Mouse (Mus musculus): ENCODE results near the gene Mpv17. TPM values are rescaled to one million over a fixed set of nuclear protein-coding genes. Genes with fewer than 3 reads are reported as not detected.

Mpv17 gene
- total and polyA plus RNA-seq, 3 experiments: 25.8 to 49.9 TPM; not detected in 1

DNA sequence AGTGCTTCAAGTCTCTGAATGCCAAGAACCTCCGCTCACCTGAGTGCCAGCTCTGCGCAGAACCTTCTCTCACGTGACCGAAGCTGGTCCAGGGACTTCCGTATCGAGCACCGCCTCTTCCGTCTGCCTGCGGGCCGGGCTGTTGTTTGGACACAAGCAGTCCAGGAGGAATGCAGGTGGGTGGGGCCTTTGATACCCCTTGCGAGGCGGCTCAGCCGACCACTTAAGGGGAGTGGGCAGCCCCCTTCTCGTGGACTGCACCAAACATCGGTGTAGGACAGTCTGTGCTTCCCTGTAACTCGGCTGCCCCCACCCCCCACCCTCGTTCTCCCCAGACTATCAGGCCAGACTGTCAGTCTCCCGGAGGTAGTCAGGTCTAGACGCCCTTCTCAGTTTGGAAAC lies at the start of gene Mpv17 (continued):
- peak; percentile 62 to 87 for TF ChIP-seq USF2 (IDR thresholded peaks at IDR 0.05; ENCODE audit: borderline replicate concordance in 1 of 2, insufficient read depth in 1 of 2, low read depth in 1 of 2, low read length in 2 of 2)
- TF ChIP-seq ZNF384 (IDR thresholded peaks at IDR 0.05; ENCODE audit: low read depth, low read length): no peak
- no peak for TF ChIP-seq ZC3H11A (IDR thresholded peaks at IDR 0.05; ENCODE audit: low read depth, low read length)

DNA sequence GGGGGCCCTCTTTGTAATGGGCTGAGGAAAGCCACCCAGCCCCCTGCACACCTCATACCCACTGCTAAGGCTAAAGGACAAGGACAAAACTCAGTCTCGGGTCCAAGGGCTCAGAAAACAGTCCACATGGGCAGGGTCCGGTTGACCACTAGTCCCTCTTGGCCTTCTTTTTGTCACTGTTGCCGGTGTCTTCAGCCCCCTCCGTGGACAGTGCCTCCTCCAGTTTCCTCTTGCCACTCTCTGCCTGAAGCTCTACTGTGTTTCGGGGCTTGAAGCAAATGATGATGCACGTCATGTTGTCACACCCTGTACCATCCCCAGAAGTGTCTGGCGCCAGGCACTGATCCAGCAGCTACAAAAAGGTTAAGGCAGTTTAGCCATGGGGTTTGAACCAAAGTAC lies 48.9 kb upstream of the Mpv17 start:
- Histone ChIP-seq H3K27ac (ENCODE audit: control insufficient read depth, low read depth, low read length) (peak overlapping the region; percentile 71), H3K4me1 (ENCODE audit: control insufficient read depth in 1 of 2, insufficient read depth in 2 of 2, low read length in 2 of 2) (no peaks in the 10 kb centered on the region; a peak in 1 of 4 replicates), H3K79me2 (ENCODE audit: control insufficient read depth, insufficient read depth, low read length, poor library complexity) (peaks cover 18% of the 10 kb centered on the region), H3K9ac (ENCODE audit: control insufficient read depth, low read depth, low read length, poor library complexity, severe bottlenecking) (no peak overlapping the region; the same call in 1 of the 2 replicates), H3K9me3 (replicated peaks; ENCODE audit: insufficient read depth, low read length) (no peaks in the 10 kb centered on the region), H3K27me3 (ENCODE audit: control insufficient read depth in 1 of 2, insufficient read depth in 2 of 2, low read length in 2 of 2) (no peaks in the 10 kb centered on the region), H3K4me3 (ENCODE audit: control insufficient read depth in 1 of 2, insufficient read depth in 1 of 2, low read depth in 2 of 2, low read length in 2 of 2) (no peak overlapping the region), H3K36me3 (ENCODE audit: control insufficient read depth in 1 of 2, insufficient read depth in 2 of 2, low read length in 2 of 2) (peaks cover 10 to 37% of the 10 kb centered on the region in 2 experiments)
- TF ChIP-seq ELF1 (IDR thresholded peaks at IDR 0.05; ENCODE audit: low read depth, low read length) (no peak), JUND (IDR thresholded peaks at IDR 0.05; ENCODE audit: low read depth, low read length) (no peak), CHD1 (IDR thresholded peaks at IDR 0.05; ENCODE audit: low read depth, low read length) (no peak), POLR2AphosphoS2 (IDR thresholded peaks at IDR 0.05; ENCODE audit: low read length) (no peak), MAZ (IDR thresholded peaks at IDR 0.05; ENCODE audit: low read depth, low read length) (no peak), MYC (IDR thresholded peaks at IDR 0.05; ENCODE audit: low read depth, low read length) (no peak), RCOR1 (IDR thresholded peaks at IDR 0.05; ENCODE audit: low read depth, low read length) (no peak), NRF1 (IDR thresholded peaks at IDR 0.05; ENCODE audit: insufficient read depth, low read depth, low read length, poor library complexity, severe bottlenecking) (no peak), BHLHE40 (IDR thresholded peaks at IDR 0.05; ENCODE audit: borderline replicate concordance, low read depth, low read length) (no peak), POLR2AphosphoS5 (IDR thresholded peaks at IDR 0.05; ENCODE audit: borderline replicate concordance, low read depth, low read length) (no peak), TCF12 (IDR thresholded peaks at IDR 0.05; ENCODE audit: low read depth, low read length) (no peak), TBP (IDR thresholded peaks at IDR 0.05; ENCODE audit: low read depth, low read length) (no peak)
- no peak for DNase-seq (ENCODE audit: low read depth, low spot score)

GRCm38 (mm10) chr5:31201742-31202590 lies 47.9 kb upstream of the Mpv17 start, which contains the start of gene Zfp513:
TSS of gene Zfp513 (minus strand) at chr5:31202303.
- no peaks in the 10 kb centered on the region; a peak in 1 of 4 replicates for H3K4me1 ChIP-seq (ENCODE audit: control insufficient read depth in 1 of 2, insufficient read depth in 2 of 2, low read length in 2 of 2)
- TF ChIP-seq NRF1 (IDR thresholded peaks at IDR 0.05; ENCODE audit: insufficient read depth, low read depth, low read length, poor library complexity, severe bottlenecking) (peak; percentile 91), GABPA (IDR thresholded peaks at IDR 0.05; ENCODE audit: low read depth, low read length) (no peak; the same call in 1 of the 2 replicates), MAFK (IDR thresholded peaks at IDR 0.05; ENCODE audit: borderline replicate concordance, low read depth, low read length) (no peak; the same call in 1 of the 2 replicates), POLR2AphosphoS2 (IDR thresholded peaks at IDR 0.05; ENCODE audit: low read length) (peak; percentile 100), HCFC1 (IDR thresholded peaks at IDR 0.05; ENCODE audit: low read depth, low read length) (peak; percentile 99), ZNF384 (IDR thresholded peaks at IDR 0.05; ENCODE audit: low read depth, low read length) (no peak; the same call in 1 of the 2 replicates), BHLHE40 (IDR thresholded peaks at IDR 0.05; ENCODE audit: borderline replicate concordance, low read depth, low read length) (no peak; the same call in 1 of the 2 replicates), MEF2A (IDR thresholded peaks at IDR 0.05; ENCODE audit: extremely low read depth, insufficient replicate concordance, low read depth, low read length, poor library complexity, severe bottlenecking) (peak; percentile 83; the same call in 1 of the 2 replicates), USF1 (IDR thresholded peaks at IDR 0.05; ENCODE audit: low read depth, low read length) (peak; percentile 82), UBTF (IDR thresholded peaks at IDR 0.05; ENCODE audit: borderline replicate concordance, insufficient read depth, low read depth, low read length) (peak; percentile 76; the same call in 1 of the 2 replicates), SIN3A (IDR thresholded peaks at IDR 0.05; ENCODE audit: low read length) (peak; percentile 98), CTCF (IDR thresholded peaks at IDR 0.05 in 2 of 3, conservative IDR thresholded peaks at IDR 0.05 in 1 of 3; ENCODE audit: control insufficient read depth in 1 of 3, insufficient read depth in 1 of 3, low read depth in 2 of 3, low read length in 3 of 3, poor library complexity in 1 of 3, severe bottlenecking in 1 of 3) (no peak), MXI1 (IDR thresholded peaks at IDR 0.05; ENCODE audit: low read depth, low read length) (peak; percentile 88), ZMIZ1 (IDR thresholded peaks at IDR 0.05; ENCODE audit: low read depth, low read length) (peak; percentile 97)

More at GRCm38 (mm10) chr5:31201742-31202590, 47.9 kb upstream of the Mpv17 start, which contains the start of gene Zfp513:
- peak; percentile 100 for DNase-seq (ENCODE audit: low read depth, low spot score)
- Histone ChIP-seq H3K79me2 (ENCODE audit: control insufficient read depth, insufficient read depth, low read length, poor library complexity) (peaks cover 13% of the 10 kb centered on the region), H3K36me3 (ENCODE audit: control insufficient read depth in 1 of 2, insufficient read depth in 2 of 2, low read length in 2 of 2) (peaks cover 8 to 27% of the 10 kb centered on the region in 2 experiments), H3K27me3 (ENCODE audit: control insufficient read depth in 1 of 2, insufficient read depth in 2 of 2, low read length in 2 of 2) (no peaks in the 10 kb centered on the region), H3K4me3 (ENCODE audit: control insufficient read depth in 1 of 2, insufficient read depth in 1 of 2, low read depth in 2 of 2, low read length in 2 of 2) (peak within 1 kb of the TSS; percentile 62 to 71), H3K9me3 (replicated peaks; ENCODE audit: insufficient read depth, low read length) (no peaks in the 10 kb centered on the region), H3K9ac (ENCODE audit: control insufficient read depth, low read depth, low read length, poor library complexity, severe bottlenecking) (peak within 1 kb of the TSS; percentile 87), H3K27ac (ENCODE audit: control insufficient read depth, low read depth, low read length) (peak within 1 kb of the TSS; percentile 74)
